In genomic region chr7:35171867-35172382, GRCm38 (mm10) we compare ENCODE assay signal across 8 mouse cellular contexts. TPM values are rescaled to one million over a fixed set of nuclear protein-coding genes. Genes with fewer than 3 reads are reported as not detected.
A peak's percentile ranks its signal among the peaks of the same experiment; 100 is the strongest.
DNase-seq lines count a peak whose midpoint lies in the region; ATAC-seq lines count a peak whose summit lies in the region.

No protein-coding gene starts in this region.

- peak overlapping the region; percentile 31; the same call in 1 of the 2 replicates for H3K4me2 ChIP-seq in intestine, embryonic 14.5 days (ENCODE audit: low read length)

- H3K4me3 ChIP-seq in intestine, embryonic 14.5 days (ENCODE audit: low read depth, low read length) = no peak overlapping the region

- no peaks in the 10 kb centered on the region for H3K27me3 ChIP-seq in intestine, embryonic 14.5 days (replicated peaks; ENCODE audit: control insufficient read depth, insufficient read depth, low read length)

- H3K27ac ChIP-seq in intestine, embryonic 14.5 days (ENCODE audit: low read depth) = no peak overlapping the region

- DNase-seq in urinary bladder, adult 18-20 months (ENCODE audit: low spot score in 2 of 2) = peak; percentile 55 to 59
- DNase-seq in urinary bladder, postnatal 10 days (ENCODE audit: low spot score) = no peak
- DNase-seq in embryo, embryonic 10 days (ENCODE audit: low spot score) = peak; percentile 94
- DNase-seq in gastrocnemius, postnatal 25 days = peak; percentile 58
- peak; percentile 88 for DNase-seq in intestine, embryonic 14.5 days (ENCODE audit: low spot score)
- peak; percentile 85 to 92 for DNase-seq in left cerebral cortex, postnatal 14 days (ENCODE audit: low spot score in 2 of 2)
- peak; percentile 58 for DNase-seq in right cerebral cortex, postnatal 25 days

- intact Hi-C loops in left cerebral cortex, postnatal 14 days (cut with DNase I) = no loop called here

- peak; percentile 64 for ATAC-seq in intestine, embryonic 14.5 days (replicated peaks; ENCODE audit: low FRiP score, low TSS enrichment, low read depth)
- ATAC-seq in megakaryocyte-erythroid progenitor cell, adult 5-6 weeks (replicated peaks; ENCODE audit: low FRiP score, low TSS enrichment, poor library complexity, severe bottlenecking) = peak; percentile 72

- no peaks in the 10 kb centered on the region for H3K36me3 ChIP-seq in intestine, embryonic 14.5 days (ENCODE audit: control insufficient read depth, insufficient read depth, low read length)

- H3K9me3 ChIP-seq in intestine, embryonic 14.5 days (ENCODE audit: control insufficient read depth, low read length) = no peaks in the 10 kb centered on the region

- no peaks in the 10 kb centered on the region for H3K4me1 ChIP-seq in intestine, embryonic 14.5 days (replicated peaks; ENCODE audit: control insufficient read depth, insufficient read depth, low read length)

- 3% methylated on average over 16 of the region's 16 CpGs for WGBS in intestine, embryonic 14.5 days

- H3K9ac ChIP-seq in intestine, embryonic 14.5 days (ENCODE audit: low read length) = no peak overlapping the region

RNA-seq across cellular contexts. Expression of gene Slc7a10, which starts 14.3 kb away (rescaled TPM):
- total RNA-seq in gastrocnemius, postnatal 25 days (2021) = 1 to 10 TPM in 1 of 2 experiments, under 1 TPM in 1; 0.31 to 7.7 TPM
- 0.70 and 0.81 TPM in 2 replicates for polyA plus RNA-seq in intestine, embryonic 14.5 days (2014; fragmentation: Nextera tagmentation; extraction: Ambion mirVana)
- 10 to 100 TPM; 45.4 to 48.0 TPM for total RNA-seq in left cerebral cortex, postnatal 14 days (2021)
- not detected in 2 replicates for total RNA-seq in megakaryocyte-erythroid progenitor cell, adult 5-6 weeks (2014; fragmentation: Nextera tagmentation)
- not detected in 2 replicates for total RNA-seq in megakaryocyte-erythroid progenitor cell, adult 5-6 weeks (2017)

RNA-seq across cellular contexts. Expression of gene Lrp3, which starts 43.4 kb away (rescaled TPM):
- total RNA-seq in gastrocnemius, postnatal 25 days (2021) = 1 to 10 TPM; 7.6 to 8.2 TPM
- polyA plus RNA-seq in intestine, embryonic 14.5 days (2014; fragmentation: Nextera tagmentation; extraction: Ambion mirVana) = 7.0 and 8.6 TPM in 2 replicates
- total RNA-seq in left cerebral cortex, postnatal 14 days (2021) = 10 to 100 TPM; 83.8 to 84.6 TPM
- not detected in 2 replicates for total RNA-seq in megakaryocyte-erythroid progenitor cell, adult 5-6 weeks (2014; fragmentation: Nextera tagmentation)
- not detected in 2 replicates for total RNA-seq in megakaryocyte-erythroid progenitor cell, adult 5-6 weeks (2017)

RNA-seq across cellular contexts. Expression of gene Cebpa, which starts 52.8 kb away (rescaled TPM):
- total RNA-seq in gastrocnemius, postnatal 25 days (2021) = 10 to 100 TPM in 1 of 2 experiments, 1 to 10 TPM in 1; 2.1 to 19.6 TPM
- polyA plus RNA-seq in intestine, embryonic 14.5 days (2014; fragmentation: Nextera tagmentation; extraction: Ambion mirVana) = 7.6 and 8.3 TPM in 2 replicates
- total RNA-seq in left cerebral cortex, postnatal 14 days (2021) = 1 to 10 TPM; 6.2 to 7.3 TPM
- 0.37 and 1.6 TPM in 2 replicates for total RNA-seq in megakaryocyte-erythroid progenitor cell, adult 5-6 weeks (2014; fragmentation: Nextera tagmentation)
- total RNA-seq in megakaryocyte-erythroid progenitor cell, adult 5-6 weeks (2017) = 1.9 TPM in 1 of 2 replicates, not detected in the other

Comparison
In these comparisons a context has a peak if more than half of its experiments do, and no peak if none do; other contexts are left out.
1. RNA of gene Slc7a10, which starts 14.3 kb away (total RNA-seq): 45.4 to 48.0 TPM in left cerebral cortex, postnatal 14 days; 0.31 to 7.7 TPM in gastrocnemius, postnatal 25 days and not detected in megakaryocyte-erythroid progenitor cell, adult 5-6 weeks; every median in the first group is over 4 times any median in the second.
2. RNA of gene Lrp3, which starts 43.4 kb away (total RNA-seq): 83.8 to 84.6 TPM in left cerebral cortex, postnatal 14 days; 7.6 to 8.2 TPM in gastrocnemius, postnatal 25 days and not detected in megakaryocyte-erythroid progenitor cell, adult 5-6 weeks; every median in the first group is over 4 times any median in the second.